Mouse (Mus musculus): Measurements from ENCODE around the gene H13.

DNA sequence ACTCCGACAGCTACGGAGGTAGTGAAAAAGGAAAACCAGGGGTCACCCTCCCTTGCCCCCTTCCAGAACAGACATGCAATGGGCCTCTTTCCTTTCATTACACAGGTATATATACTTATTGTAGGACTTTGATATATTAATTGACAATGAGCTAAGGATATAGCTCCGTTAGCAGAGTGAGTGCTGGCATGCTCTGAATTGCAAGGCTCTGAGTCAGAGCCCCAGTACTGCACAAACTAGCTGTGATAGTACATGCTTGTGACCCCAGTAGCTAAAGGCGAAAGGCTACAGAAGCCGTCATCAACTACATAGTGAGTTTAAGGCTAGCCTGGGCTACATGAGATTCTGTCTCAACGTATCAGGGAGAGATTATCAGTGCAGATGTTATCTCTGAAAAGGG is 39.4 kb upstream of the H13 start:
- TF ChIP-seq CTCF (conservative IDR thresholded peaks at IDR 0.05 in 1 of 2, IDR thresholded peaks at IDR 0.05 in 1 of 2; ENCODE audit: low read depth in 2 of 2, low read length in 2 of 2) (no peak), RAD21 (IDR thresholded peaks at IDR 0.05; ENCODE audit: low read depth, low read length) (no peak), SMC3 (IDR thresholded peaks at IDR 0.05; ENCODE audit: low read depth, low read length) (no peak), MAX (IDR thresholded peaks at IDR 0.05; ENCODE audit: low read length) (no peak), MAZ (IDR thresholded peaks at IDR 0.05; ENCODE audit: low read depth, low read length) (no peak), POLR2A (IDR thresholded peaks at IDR 0.05; ENCODE audit: low read depth, low read length) (no peak)
